Mouse (Mus musculus) left cerebral cortex, adult 8-10 months (tissue): ENCODE results near the gene Sh3pxd2a. TPM values are rescaled to one million over a fixed set of nuclear protein-coding genes. Genes with fewer than 3 reads are reported as not detected.

Experiments
- DNase-seq, 2 experiments: peaks; one replicate each; pipeline ENCODE4 v3.0.0; 2022; ENCODE audit warnings: low spot score in 2 of 2
- total RNA-seq, 4 experiments: library from RNA; stranded (reverse); gene quantifications; 2 replicates each; pipeline ENCODE4 v1.2.4; 2022

The Sh3pxd2a gene
- total RNA-seq, 4 experiments from 2014 or later, result 29.9 to 33.2 (median 31.8) TPM

DNA sequence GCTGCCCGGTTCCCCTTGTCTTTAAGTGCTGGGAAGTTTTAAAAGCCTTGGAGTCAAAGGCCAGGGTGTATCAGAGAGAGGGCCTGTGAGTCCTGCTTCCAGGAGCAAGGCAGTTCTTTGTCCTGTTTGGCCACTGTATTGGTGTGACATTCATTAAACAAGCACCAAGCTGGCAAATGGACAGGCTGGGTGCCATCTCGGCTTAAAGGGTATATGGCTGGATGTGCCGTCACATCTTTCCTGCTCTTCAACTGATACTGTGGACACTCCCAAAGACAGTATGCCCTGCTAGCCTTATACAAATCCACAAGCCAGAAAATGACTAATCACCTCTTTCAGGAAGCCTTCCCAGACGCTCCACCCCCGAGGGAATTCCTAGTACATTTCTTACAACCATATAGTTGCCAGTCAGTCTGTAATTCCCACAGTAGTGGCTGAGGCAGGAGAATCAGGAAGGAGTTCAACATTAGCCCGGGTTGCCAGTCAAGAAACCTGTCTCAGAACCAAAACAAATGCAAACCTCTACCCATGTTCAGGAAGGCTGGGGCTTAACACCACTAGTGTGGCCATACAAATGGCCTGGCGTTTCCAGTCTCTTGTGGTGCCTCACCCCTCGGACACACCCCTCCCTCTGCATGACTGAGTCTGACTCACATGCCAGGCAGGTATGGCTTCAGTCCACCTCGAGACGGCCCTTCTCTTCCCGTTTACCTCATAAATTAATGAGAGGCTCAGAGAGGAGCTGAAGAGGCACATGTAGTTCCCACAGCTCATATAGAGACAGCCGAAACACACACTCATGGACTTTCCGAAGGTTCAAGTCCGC, 148.9 kb downstream of the Sh3pxd2a start:
- DNase-seq, result no peak

DNA sequence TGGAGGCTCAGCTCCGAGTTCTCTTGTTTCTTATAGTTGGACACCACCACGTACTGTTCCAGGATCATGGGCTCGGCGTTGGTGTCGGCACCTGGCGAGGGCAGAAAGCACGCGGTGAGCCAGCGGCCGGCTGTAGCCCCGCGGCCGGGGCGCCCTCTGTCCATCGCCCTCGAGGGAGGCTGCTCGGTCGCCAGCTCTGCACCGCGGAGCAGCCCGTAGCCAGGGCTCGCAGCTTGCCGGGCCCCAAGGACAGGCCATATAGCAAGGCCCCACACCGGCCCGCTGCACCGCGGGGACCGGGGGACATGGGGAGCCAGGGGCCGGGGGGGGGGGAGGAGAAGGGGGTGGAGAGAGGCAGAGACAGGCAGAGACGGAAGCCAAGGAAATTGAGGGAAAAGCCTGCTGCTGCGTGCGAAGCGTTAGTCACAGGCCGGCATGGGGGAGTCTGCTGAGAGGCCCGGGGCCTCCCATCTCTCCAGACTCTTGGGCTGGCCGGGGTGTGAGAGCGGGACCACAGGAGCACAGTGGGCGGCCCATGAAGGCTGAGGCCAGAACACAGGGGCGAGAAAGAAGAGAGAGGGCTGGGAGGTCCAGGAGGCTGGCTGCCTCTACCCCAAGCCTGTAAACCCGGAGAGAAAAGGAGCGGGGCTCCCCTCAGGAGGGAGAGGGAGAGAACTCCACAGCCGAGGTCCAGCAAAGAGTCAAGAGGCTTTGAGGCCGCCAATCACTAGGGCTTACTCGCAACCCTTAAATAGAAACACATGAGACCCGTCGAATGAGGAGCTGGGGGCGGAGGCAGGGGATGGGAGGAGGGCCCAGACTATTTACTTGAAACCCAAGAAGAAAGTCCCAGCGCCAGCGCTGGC, 149.9 kb downstream of the Sh3pxd2a start:
- DNase-seq, result no peak

DNA sequence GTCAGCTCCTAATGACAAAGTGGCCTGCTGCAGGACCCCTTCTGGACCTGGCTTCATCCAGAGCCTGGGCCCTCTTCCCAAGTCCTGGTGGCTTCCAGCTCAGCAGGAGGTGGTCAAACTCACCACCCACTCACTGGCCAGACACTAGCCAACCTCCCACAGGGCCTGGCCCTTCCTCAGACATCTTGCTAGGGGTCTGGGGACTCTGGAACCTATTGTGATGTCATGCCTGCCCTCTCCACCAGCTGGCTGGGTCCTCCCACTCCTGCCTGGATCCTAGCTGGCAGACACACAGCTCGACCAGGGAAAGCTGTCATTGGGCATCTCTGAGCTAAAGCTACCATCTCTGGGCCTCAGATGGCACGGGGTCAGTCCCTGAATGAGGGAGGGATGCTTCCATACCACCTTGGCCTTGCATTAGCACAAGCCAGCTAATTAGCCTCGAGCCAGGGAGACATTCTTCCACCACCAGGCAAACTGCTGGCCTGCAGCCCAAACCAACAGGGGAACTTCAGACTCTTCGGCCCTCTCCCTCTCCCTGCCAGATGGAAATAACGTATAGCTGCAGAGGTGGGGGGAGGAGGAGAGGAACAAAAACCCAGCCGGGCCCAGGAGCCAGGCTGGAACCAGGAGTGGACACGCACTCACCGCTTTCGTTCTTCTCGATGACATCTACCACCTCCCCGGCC, 150.7 kb downstream of the Sh3pxd2a start:
- DNase-seq, result no peak

DNA sequence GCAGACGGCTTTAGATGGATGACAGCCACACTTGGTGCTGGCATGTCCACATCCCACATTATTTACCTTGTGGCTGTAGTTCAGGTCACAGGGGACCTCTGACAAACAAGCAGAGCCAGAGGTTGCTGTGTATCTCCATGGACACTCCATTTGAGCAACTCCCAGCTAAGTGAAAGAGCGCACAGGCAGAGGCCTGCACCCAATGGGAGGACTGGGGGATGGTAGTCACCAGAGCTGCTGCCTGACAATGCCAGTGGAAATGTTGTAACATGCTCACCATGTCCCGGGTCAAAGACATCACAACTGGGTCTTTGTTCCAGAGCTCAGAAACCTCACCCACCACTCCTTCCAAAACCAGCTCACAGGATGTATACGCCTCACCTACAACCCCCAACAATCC, 153.0 kb downstream of the Sh3pxd2a start:
- DNase-seq, result no peak

DNA sequence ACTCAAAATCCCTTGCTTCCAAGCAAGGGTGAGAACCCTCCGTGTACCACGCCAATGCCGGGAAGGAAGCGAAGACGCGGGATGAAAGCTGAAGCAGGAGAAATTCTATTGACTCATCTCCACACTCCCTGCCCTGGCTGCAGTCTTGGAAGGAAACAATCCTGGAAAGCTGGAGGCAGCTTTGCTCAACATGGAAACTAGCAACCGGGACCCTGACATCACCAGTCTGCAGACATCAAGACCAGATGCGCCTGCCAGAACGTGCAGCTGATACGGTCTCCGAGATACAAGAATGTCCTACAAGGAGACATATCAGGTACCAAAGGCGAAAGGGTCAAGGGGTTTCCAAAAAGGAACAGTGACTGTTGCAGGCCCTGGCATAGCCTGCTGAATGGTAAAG, 154.4 kb downstream of the Sh3pxd2a start:
- DNase-seq, result no peak

DNA sequence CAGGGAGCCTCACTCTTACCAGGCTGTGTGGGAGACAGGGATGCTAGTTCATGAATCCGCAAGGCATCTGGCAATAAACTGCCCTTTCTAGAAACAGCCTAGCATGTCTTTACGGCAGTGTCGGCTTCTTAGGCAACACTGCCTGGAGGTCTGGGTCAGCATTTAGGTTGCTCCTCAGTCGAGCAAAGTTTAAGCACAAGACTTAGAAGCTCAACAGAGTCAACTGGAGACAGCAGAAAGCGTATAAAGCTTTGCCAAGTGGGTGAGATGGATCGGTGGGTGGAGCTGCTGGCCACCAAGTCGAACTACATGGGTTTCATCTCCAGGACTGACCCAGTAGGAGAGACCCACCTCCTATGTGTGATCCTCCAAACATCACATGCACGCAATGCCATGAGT, 157.3 kb downstream of the Sh3pxd2a start:
- DNase-seq, result no peak

DNA sequence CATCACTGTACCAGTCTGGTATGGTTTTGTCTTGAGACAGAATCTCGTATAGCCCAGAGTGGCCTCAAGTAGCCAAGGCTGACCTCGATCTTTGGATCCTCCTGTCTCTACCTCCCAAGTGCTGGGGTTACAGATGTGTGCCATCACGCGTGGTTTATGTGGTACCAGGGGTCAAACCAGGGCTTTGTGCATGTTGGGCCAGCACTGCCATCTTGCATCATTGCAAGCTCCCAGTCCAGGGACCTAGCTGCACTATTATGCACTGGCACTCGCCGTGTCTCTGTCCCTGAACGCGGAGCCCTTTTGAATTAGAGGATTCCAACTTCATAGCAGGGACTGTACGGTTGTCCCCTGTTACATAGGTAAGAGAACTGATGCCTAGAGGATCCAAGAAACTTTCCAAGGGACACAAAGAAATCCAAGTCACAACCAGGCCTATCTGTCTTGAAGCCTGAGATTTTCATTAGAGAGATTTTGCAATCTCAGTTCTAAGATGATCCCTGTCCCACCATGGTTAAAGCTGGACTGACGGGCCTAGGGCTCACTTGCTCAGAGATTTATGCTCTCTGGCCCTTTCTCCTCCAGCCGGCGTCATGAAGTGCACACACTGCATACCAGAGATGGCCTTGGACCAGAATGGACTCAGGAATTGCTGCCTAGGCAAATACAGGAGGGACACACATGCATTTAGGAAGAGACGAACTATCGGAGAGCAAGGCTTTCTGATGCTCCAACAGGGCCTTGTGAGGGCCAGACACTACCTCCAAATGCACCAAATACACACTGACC, 157.9 kb downstream of the Sh3pxd2a start:
- DNase-seq, result no peak

DNA sequence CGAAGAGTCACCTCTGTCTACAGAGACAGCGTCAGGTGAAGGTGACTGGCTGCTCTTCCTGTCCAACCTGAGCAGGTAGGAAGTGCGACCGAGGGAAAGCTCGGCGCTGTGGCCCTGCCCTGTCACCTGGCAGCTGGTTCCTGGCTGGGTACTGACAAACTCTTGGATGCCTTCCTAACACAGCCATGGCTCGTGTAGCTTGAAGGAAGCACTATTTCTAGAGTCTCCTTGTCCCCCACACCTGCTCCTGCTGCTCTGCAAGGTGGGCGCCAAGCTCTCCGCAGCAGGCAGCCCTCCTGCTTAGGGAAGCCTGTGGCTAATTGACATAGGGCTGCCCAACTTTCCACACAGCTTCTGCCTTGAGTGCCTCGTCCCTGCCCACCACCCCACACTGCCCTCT, 158.8 kb downstream of the Sh3pxd2a start:
- DNase-seq, result no peak

DNA sequence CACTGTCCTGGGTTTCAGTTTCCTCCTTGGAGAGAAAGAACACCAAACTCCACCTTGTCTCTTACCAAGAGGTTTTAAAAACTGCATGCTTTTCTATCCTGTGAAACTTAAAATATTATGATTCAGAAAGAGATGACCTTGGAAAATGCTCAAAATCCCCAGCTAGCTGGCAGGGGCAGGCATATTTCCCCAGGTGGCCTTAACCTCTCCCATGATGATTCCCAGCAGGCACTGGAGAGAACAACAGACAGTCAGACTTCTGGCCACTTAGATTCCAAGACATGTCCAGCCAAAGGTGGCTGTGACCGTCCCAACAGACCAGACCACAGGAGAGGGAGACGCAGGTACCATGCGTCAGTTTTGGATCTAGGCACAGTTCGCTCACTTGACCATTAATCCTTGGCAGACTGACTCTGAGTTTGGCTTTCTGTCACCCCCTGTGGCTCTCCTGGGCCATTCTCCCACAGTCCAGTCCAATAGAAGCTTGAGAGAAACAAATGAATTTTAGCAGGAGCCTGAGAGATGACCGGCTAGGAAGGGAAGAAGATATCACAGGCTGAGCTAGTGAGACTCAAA, 159.9 kb downstream of the Sh3pxd2a start:
- DNase-seq, result no peak

DNA sequence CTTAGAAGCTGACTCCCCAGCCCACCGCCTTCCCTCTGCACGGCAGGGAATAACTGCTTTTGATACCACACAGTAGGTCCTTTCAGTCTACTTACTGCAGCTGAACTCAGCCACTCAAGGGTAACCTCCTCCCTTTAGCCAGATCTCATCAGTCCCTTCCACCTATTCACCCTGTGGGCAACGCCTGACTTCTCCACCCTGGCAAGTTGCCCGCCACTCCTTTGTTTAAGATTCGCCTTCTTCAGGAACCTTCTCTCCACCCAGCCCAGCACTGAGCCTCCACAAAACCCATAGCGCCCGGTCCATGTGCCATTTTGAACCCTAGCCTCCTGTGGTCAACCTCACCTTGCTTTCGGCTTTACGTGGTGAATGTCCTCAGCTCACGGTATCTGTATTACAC, 161.1 kb downstream of the Sh3pxd2a start:
- no peak for DNase-seq

DNA sequence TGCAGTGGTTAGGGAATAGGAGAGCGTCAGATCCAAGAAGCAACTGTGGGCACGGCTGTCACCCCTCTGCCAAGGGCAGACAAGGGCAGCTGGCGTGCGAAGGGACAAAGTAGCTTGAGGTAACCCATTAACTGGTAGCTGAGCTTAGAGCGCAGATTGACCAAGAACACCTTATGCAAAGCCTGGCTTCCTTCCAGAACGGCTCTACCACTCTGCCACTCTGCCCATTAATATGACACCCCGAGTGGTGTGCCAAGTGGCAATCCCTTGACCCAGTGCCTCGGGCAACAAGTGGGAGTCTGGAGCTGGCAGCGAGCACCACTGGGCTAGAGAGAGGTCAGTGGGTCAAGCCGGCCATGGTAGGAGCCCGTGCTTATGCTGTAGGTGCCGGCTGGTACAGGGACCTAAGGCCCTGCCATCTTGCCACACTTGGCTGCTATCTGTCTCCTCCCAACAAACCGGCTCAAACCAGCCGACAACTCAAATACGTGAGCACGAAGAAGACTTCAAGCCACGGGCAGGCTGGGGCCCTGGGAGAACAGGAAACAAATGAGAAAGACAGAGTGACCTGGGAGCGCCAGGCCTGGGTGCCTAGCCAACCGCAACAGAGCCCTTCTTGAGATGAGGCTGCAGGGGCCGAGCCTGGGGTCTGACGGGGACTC, 161.9 kb downstream of the Sh3pxd2a start:
- DNase-seq, result no peak

DNA sequence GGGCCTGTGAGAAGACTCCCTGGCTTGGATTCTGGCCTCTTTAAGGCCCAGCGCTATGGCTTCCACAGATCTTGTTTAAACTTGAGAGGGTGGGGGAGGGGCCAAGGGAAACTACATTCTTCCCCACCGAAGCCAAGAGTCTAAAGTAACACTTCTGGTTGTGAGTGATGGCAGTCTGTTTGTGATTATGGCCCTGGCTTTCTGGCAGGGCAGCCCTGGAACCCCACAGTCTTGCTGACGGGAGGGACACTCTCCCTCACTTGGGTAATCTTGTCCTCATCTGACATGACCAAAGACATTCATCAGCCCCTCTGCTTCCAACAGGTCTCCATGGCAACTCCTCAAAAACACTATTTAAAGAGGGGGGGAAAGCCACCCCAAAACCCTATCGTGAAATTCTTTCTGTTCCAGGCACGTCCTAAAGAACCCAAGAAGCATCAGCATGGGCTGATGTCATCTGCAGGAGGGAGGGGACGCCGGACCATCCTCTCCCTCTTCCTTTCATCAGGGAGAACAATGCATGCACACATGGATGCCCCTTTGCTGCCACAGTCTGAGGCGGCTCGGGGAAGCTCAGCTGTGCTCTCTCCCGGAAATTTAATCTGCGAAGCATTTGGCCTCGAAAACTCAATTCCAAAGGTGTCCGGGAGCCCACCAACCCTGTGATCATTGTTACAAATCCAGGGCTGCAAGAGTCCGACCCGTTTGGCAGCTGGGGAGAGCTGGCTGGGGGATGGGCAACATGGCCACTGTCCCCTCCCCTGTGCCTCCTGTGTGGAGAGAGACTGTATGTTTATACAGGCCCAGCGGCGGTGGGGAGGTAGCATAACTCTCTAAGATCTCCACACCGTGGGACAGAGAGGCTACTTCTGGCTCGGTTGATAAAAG, 162.7 kb downstream of the Sh3pxd2a start:
- no peak for DNase-seq

DNA sequence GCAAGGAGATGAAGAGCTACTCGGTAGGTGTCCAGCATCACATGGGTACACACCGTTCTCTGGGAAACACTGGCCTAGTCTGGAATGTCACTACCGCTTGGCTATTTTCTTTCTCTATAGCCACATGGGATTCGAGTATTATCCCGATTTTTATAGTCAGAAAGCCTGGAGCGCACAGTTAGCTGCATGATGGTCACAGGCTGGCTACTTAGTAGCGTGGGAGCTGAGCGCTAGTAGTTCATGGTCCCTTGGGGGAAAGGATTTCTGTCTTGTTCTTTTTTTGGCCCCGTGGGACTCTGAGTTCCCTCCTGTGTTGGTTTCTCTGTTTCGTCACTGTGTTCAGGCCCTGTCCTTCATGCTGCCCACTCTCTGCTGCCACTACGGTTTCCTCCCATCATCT, 166.1 kb downstream of the Sh3pxd2a start:
- DNase-seq, result no peak

DNA sequence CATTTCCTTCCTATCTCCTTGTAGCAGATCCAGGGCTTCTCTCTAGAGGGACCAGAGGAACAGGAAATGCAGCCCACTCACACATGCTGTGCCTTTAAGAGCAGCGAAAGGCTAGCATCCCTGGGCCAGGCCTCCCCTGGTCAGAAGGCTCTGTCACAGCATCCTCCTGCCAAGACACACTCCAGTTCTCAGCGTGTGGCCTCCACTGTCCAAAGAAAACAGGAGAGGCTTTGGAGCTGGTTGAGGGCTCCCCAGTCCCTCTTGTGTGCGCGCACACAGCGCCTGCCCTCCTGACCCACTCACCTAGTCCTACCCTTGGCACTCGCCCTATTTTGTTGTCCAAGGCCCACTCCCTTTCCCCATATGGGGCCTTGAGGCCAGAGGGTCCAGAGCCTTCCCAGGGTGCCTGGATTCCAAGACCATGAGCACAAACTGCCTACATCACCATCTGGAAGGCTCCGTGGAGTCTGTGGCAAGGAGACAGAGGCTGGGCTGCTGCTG, 171.7 kb downstream of the Sh3pxd2a start:
- no peak for DNase-seq

DNA sequence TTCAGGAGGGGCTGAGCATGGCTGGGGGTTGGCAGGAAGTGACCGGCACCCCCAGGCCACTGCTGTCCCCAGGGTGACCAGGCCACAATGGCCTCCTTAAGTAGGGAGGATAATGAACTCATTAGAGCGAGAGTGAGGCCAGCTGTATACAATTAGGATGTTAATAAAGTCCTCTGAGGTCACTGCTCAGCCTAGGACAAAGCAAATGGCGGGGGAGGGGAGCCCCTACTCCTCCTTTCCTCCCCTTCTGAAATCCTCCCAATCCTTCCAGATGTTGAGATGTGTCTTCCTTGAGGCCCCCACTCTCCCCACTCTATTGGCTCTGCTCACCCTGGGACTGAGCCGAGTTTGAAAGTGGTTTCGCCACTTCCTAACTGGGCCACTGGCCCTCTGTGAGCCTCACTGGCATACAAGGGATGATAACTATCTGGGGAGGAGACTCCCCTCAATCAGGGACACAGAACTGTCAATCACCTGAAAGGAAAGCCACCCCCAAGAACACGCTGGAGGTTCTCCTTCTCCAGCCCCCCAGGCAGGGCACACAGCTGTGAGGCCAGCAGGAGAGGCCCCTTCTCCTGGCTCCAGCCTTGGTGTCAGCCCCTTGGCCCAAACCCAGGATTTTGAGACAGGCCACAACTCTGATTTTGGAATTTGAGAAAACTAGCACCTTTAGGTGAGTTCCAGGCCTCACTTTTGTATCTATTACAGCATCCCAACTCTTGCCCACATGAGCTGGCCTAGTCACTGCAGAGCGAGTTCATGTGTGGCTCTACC, 172.7 kb downstream of the Sh3pxd2a start:
- no peak for DNase-seq

DNA sequence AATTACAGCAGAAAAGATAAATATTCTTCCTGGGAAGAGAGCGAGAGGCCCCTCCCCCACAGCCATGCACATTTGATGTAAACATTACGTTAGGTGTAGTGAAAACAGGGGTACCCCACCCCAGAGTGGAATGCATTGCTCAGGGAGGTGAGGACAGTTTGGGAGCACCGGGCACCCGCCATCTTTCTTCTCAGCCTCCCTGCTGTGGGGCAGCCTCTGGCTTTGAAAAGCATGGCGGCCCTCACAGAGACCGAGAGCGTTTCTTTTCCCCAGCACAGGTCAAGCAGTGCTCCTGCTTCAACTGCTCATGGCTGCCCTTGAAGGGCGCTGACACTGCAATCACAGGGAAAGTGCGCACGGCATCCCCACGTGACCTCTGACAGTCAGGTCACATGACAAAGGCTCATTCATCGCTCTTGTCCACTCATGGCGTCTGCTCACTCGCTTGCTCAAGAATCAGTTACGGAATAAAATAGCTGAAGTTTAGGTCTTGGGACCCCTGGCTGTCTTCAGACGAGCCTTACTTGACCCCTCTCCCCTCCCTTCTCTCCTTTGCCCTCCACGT, 177.2 kb downstream of the Sh3pxd2a start:
- no peak for DNase-seq

DNA sequence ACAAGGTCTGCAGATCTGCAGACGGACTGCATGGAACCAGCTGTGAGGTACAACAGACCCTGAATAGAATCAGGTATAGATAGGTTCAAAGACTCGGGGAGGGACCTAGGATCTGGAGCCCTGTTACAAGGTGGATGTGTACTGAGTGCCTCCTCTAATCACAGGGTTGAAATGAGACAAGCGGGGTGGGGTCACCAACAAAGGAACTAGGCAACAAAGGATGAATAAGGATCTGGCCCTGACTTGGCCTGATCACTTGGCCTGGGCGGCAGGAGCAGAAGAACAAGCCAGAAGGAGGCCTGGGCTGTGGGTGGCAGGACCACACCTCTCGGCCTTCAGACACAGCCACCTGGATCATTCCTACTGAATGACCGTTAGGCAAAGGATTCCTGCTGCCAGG, 178.6 kb downstream of the Sh3pxd2a start:
- no peak for DNase-seq

DNA sequence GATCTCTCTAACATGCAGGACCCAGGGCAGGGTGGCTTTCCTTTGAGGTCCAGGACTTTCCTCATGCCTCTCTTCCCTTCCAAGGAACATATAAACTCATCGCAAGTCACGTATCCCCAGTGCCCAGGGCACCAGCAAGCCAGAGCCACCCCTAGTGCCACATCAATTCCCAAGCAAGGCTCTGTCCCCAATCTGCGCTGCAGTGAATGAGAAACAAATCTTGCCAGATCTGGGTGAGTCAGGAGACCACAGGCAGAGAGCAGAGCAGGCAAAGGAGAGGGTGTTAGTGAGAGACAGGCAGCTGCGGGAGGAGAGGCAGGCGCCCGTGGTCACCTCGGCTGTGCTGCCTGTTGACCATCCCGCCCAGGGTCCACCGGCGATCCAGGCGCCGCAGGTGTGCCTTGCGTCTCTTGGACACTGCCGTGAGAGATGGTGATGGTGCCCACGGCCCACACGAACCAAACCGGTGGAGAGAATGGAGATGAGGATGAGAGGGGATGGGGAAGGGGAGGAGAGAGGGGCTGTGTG, 181.4 kb downstream of the Sh3pxd2a start:
- no peak for DNase-seq
